Mouse (Mus musculus) midbrain, embryonic 15.5 days (tissue): ENCODE results near the gene Nat10. TPM values are rescaled to one million over a fixed set of nuclear protein-coding genes. Genes with fewer than 3 reads are reported as not detected.

Experiments used
- ATAC-seq: fragments of 200-750 bp; cut with Nextera tagmentation; replicated peaks from 2 replicates; pipeline ENCODE4 v1.8.0; 2017; ENCODE audit warnings: moderate TSS enrichment
- H3K27ac ChIP-seq: fragments of 300-500 bp; sonication (generic); 2 replicates; pipeline ENCODE4 v1.5.1; 2015; ENCODE audit warnings: mild to moderate bottlenecking, inconsistent platforms
- H3K27me3 ChIP-seq: fragments of 300-500 bp; sonication (generic); replicated peaks from 2 replicates; pipeline ENCODE4 v1.6.1; 2015; ENCODE audit warnings: inconsistent platforms
- H3K36me3 ChIP-seq: fragments of 300-500 bp; sonication (generic); replicated peaks from 2 replicates; pipeline ENCODE4 v1.6.1; 2015; ENCODE audit warnings: inconsistent platforms
- H3K4me1 ChIP-seq: fragments of 300-500 bp; sonication (generic); 2 replicates; pipeline ENCODE4 v1.6.1; 2015; ENCODE audit warnings: inconsistent platforms
- H3K4me2 ChIP-seq: fragments of 300-500 bp; sonication (generic); 2 replicates; pipeline ENCODE4 v1.6.1; 2015; ENCODE audit warnings: inconsistent platforms, mild to moderate bottlenecking, moderate library complexity
- H3K4me3 ChIP-seq: fragments of 300-500 bp; sonication (generic); 2 replicates; pipeline ENCODE4 v1.5.1; 2015; ENCODE audit warnings: mild to moderate bottlenecking, inconsistent platforms
- H3K9ac ChIP-seq: fragments of 300-500 bp; sonication (generic); 2 replicates; pipeline ENCODE4 v1.6.1; 2015; ENCODE audit warnings: mild to moderate bottlenecking, inconsistent platforms
- H3K9me3 ChIP-seq: fragments of 300-500 bp; sonication (generic); 2 replicates; pipeline ENCODE4 v1.6.1; 2016; ENCODE audit warnings: inconsistent platforms
- WGBS: fragments of 180-500 bp; shearing (Covaris S2); methylation state at CpG from one replicate; pipeline ENCODE4 v1.1.7; 2015; ENCODE audit warnings: mixed read lengths; 5-methylcytosine and 5-hydroxymethylcytosine counted together
- polyA plus RNA-seq: library from polyadenylated mRNA; unstranded; fragments of >200 nt; fragmentation: Nextera tagmentation; extraction: Ambion mirVana; gene quantifications from 2 replicates; pipeline ENCODE4 v1.2.1, GENCODE M21; 2015

Gene Nat10
- polyA plus RNA-seq, 1 experiment from 2014 or later: 20.1 TPM

DNA sequence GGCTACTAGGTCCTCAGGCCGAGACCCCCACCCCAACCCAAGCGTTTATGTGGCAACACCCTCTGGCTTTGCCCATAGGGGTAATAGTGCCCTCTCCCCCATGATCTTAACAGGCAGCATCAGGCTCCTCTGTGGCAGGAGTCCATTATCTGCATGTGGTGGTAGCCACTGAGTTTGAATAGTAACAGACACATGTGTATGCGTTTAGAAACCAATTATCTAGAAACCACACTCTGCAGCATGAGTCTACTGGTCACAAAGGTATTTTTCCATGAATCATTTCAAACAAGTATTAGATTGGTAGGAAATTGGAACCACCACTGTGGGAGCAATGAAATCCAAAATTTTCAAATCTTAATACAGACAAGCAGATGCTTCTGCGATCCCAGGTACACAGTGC is 75.5 kb downstream of the Nat10 start:
- 84% methylated on average over 4 of the region's 4 CpGs for WGBS
- Histone ChIP-seq H3K4me3 (no peak overlapping the region), H3K27me3 (0 out of 2 replicates have a peak, but pooled peaks cover 2% of the 10 kb centered on the region), H3K4me1 (peaks cover 3% of the 10 kb centered on the region; the same call in 1 of the 2 replicates), H3K9ac (no peak overlapping the region), H3K9me3 (no peaks in the 10 kb centered on the region), H3K27ac (no peak overlapping the region), H3K36me3 (no peaks in the 10 kb centered on the region), H3K4me2 (no peak overlapping the region)
- ATAC-seq: no peak

DNA sequence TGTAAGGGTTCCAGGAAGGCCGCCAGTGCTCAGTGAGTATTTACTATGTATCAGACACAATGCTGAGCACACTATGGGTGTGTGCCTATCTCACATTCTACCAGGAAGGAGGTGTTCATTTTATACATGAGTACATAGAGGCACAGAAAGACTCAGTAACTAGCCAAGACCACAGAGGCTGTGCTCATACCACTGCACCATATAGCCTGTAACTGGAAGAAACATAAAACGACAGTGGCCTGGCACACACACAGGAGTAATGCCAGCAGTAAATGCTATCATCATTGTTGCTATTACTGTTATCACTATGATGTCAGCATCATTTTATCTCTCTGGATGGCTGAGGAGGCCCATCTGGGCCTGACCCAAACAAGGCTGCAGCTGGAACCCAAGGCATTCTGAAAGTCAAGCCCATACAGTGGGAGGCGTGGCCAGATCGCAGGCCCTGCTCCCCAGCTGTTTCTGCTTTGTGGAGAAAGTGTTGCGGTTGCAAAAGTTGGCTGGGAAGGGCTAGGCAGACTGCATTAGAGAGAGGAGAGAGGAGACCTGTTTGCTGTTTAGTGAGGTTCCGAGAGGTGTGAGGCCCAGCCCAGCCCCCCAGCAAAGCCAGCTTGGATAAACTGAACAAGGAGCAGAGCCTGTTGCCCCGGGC is 76.0 kb downstream of the Nat10 start:
- H3K9me3 ChIP-seq: no peaks in the 10 kb centered on the region
- ATAC-seq: no peak
- H3K27me3 ChIP-seq: 0 out of 2 replicates have a peak, but pooled peaks cover 2% of the 10 kb centered on the region
- H3K4me1 ChIP-seq: 0 out of 2 replicates have a peak, but pooled peaks cover 3% of the 10 kb centered on the region
- H3K36me3 ChIP-seq: no peaks in the 10 kb centered on the region
- H3K4me2 ChIP-seq: no peak overlapping the region
- H3K9ac ChIP-seq: no peak overlapping the region
- no peak overlapping the region for H3K4me3 ChIP-seq
- H3K27ac ChIP-seq: no peak overlapping the region
- WGBS: 70% methylated on average over 7 of the region's 7 CpGs

DNA sequence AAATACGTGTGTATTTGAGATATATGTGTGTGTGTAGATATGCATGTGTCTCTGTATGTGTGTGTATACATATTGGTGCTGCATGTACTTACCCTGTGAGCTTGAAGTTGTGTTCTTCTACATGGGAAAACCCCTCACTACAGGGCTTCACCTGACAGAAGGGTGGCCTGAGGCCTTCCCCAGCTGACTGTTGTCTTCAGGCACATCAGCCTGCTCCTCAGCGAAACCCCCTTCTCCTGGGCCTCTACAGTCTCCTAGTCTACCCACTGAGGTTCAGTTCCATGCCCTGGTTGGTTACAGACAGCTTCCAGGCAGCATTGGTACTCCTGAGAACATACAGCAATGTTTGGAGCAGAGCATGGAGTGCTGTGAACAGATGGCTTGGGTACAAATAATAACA is 76.6 kb downstream of the Nat10 start:
- H3K9me3 ChIP-seq: no peaks in the 10 kb centered on the region
- no peak for ATAC-seq
- H3K27ac ChIP-seq: no peak overlapping the region
- WGBS: 98% methylated on average over 2 of the region's 2 CpGs
- H3K36me3 ChIP-seq: no peaks in the 10 kb centered on the region
- H3K9ac ChIP-seq: no peak overlapping the region
- 0 out of 2 replicates have a peak, but pooled peaks cover 2% of the 10 kb centered on the region for H3K27me3 ChIP-seq
- no peak overlapping the region for H3K4me2 ChIP-seq
- H3K4me1 ChIP-seq: 0 out of 2 replicates have a peak, but pooled peaks cover 3% of the 10 kb centered on the region
- H3K4me3 ChIP-seq: no peak overlapping the region

DNA sequence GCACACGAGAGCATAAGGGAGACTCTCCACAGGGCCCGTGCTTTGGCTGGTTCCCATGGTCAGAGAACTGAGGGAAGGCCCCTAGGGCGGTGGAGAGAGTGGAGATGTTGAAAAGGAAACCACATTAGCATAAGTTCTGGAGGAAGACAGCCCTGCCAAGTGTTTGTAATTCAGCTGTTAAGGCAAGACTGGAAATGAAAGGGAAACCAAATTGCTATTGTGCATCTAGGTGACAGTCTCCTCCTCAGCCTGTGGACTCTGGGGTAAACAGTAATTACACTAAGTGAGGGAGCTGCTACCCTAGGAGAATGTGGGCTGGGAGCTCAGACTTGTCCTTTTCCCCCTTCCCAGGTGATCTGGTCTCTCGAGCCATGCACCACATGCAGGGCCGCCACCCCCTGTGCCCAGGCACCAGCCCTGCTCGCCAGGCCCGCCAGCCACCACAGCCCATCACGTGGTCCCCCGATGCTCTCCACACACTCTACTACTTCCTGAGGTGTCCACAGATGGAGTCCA is 78.1 kb downstream of the Nat10 start:
- WGBS: 74% methylated on average over 9 of the region's 9 CpGs
- H3K4me2 ChIP-seq: no peak overlapping the region
- ATAC-seq: no peak; the same call in 1 of the 2 replicates
- H3K27ac ChIP-seq: no peak overlapping the region
- 0 out of 2 replicates have a peak, but pooled peaks cover 3% of the 10 kb centered on the region for H3K4me1 ChIP-seq
- 0 out of 2 replicates have a peak, but pooled peaks cover 2% of the 10 kb centered on the region for H3K27me3 ChIP-seq
- H3K9ac ChIP-seq: no peak overlapping the region
- no peaks in the 10 kb centered on the region for H3K36me3 ChIP-seq
- no peak overlapping the region for H3K4me3 ChIP-seq
- H3K9me3 ChIP-seq: no peaks in the 10 kb centered on the region

DNA sequence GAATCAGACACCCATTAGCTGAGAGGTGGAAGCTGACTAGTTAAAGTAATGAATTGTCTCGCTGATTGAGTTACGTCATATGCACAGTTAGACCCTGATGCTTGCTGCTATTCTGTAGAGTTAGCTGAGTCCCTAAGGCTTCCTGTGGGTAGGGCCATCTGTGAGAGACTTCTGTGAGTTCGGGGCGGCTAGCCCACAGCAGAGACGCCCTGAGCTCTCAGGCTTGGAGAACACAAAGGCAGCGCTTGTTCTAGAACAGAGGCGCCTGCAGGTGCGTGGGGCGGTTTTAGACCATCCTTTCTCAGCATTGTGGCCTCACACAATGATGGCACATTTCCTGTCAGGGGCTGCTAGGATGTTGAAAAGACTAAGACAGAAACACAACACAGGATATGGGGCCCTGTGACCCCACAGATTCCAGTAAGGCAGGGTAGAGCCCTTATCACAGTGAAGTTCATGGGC is 78.8 kb downstream of the Nat10 start:
- Histone ChIP-seq H3K36me3 (no peaks in the 10 kb centered on the region), H3K4me2 (no peak overlapping the region), H3K27ac (no peak overlapping the region), H3K4me3 (no peak overlapping the region), H3K4me1 (0 out of 2 replicates have a peak, but pooled peaks cover 4% of the 10 kb centered on the region), H3K9ac (no peak overlapping the region), H3K9me3 (no peaks in the 10 kb centered on the region), H3K27me3 (0 out of 2 replicates have a peak, but pooled peaks cover 2% of the 10 kb centered on the region)
- ATAC-seq: no peak
- WGBS: 72% methylated on average over 9 of the region's 9 CpGs

DNA sequence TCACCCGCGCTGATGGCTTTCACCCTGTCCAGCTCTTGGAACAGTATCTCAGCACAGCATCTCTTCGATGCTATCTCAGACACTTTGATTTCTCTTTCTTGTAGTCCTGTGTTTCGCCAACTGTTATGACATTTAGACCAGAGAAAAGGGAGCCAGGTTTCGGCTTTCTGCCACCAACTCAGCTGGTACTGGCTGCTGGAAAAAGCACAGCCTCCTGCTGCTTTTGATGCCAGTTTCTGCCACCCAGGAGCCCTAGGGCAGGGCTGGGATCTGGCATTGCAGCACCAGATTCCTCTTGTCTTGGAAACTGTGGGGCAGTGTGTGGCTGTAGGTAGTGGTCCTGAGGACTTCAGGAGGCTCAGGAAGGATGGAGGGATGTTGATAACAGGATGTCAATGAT is 79.9 kb downstream of the Nat10 start:
- ATAC-seq: no peak
- 83% methylated on average over 5 of the region's 5 CpGs for WGBS
- H3K36me3 ChIP-seq: no peaks in the 10 kb centered on the region

DNA sequence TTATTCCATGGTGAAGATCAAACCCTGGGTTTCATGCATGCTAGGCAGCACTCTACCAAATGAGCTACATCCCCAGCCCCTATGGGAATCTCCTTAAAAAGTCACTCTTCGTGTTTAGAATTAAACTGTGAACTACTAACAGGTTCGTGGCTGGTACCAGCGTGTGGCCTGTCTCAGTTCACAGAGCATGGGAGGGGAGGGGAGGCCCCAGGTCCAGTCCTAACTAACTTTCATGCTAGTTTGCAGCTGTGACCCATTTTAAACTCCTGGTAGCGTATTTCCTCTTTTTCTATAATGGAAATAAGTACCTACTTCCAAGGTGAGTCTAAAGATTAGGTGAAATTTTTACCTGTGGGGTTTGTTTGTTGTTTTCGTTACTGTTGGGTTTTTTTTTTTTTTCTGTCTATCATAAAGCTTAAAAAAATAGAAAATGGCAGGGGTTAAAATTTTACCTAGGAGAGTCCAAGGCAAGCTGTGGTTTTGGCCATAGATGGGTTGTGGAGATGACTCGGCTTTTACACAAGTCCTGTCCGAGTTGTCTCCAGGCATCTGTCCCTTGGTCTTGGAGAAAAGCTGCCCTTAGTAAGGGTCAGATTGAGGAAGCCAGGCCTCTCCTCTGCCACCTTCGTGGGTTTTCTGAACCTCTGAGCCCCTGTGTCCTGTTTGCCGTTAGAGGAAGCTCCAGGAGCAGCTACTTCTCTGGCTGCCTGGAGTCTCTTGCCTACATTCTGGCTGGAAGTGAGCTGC is 80.5 kb downstream of the Nat10 start:
- H3K9me3 ChIP-seq: no peaks in the 10 kb centered on the region
- no peak for ATAC-seq
- no peaks in the 10 kb centered on the region for H3K36me3 ChIP-seq
- no peak overlapping the region for H3K4me2 ChIP-seq
- H3K4me1 ChIP-seq: 0 out of 2 replicates have a peak, but pooled peaks cover 7% of the 10 kb centered on the region
- H3K27me3 ChIP-seq: no peaks in the 10 kb centered on the region
- no peak overlapping the region for H3K27ac ChIP-seq
- WGBS: 76% methylated on average over 9 of the region's 9 CpGs
- H3K4me3 ChIP-seq: no peak overlapping the region
- no peak overlapping the region for H3K9ac ChIP-seq

More for the DNA sequence above, 79.9 kb downstream of the Nat10 start:
- Histone ChIP-seq H3K27ac (no peak overlapping the region), H3K4me3 (no peak overlapping the region), H3K9me3 (no peaks in the 10 kb centered on the region), H3K27me3 (0 out of 2 replicates have a peak, but pooled peaks cover 2% of the 10 kb centered on the region), H3K4me2 (no peak overlapping the region), H3K9ac (no peak overlapping the region), H3K4me1 (0 out of 2 replicates have a peak, but pooled peaks cover 7% of the 10 kb centered on the region)

DNA sequence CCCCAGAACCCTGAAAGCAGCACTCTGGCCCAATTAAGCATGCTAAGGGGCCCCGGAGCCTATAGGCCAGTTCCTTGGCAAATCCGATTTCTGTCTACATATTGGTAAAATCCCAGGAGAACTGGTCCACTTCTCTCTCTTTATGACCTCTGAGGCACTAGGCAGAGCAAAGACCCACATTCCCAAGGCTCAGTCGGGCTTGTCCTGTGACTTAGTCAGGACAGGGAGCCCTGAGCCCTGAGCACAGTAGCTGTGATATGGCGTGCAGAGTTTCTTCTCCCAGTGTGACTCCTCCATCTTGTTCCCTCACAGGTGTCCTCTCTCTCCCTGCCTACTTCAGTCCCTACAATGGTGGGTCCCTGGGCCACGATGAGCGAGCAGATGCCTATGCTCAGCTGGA is 82.6 kb downstream of the Nat10 start:
- no peak overlapping the region for H3K9ac ChIP-seq
- no peaks in the 10 kb centered on the region for H3K27me3 ChIP-seq
- H3K36me3 ChIP-seq: no peaks in the 10 kb centered on the region
- H3K4me3 ChIP-seq: no peak overlapping the region
- 87% methylated on average over 6 of the region's 6 CpGs for WGBS
- H3K27ac ChIP-seq: no peak overlapping the region
- H3K4me1 ChIP-seq: 0 out of 2 replicates have a peak, but pooled peaks cover 7% of the 10 kb centered on the region
- H3K4me2 ChIP-seq: no peak overlapping the region
- ATAC-seq: no peak
- H3K9me3 ChIP-seq: no peaks in the 10 kb centered on the region

DNA sequence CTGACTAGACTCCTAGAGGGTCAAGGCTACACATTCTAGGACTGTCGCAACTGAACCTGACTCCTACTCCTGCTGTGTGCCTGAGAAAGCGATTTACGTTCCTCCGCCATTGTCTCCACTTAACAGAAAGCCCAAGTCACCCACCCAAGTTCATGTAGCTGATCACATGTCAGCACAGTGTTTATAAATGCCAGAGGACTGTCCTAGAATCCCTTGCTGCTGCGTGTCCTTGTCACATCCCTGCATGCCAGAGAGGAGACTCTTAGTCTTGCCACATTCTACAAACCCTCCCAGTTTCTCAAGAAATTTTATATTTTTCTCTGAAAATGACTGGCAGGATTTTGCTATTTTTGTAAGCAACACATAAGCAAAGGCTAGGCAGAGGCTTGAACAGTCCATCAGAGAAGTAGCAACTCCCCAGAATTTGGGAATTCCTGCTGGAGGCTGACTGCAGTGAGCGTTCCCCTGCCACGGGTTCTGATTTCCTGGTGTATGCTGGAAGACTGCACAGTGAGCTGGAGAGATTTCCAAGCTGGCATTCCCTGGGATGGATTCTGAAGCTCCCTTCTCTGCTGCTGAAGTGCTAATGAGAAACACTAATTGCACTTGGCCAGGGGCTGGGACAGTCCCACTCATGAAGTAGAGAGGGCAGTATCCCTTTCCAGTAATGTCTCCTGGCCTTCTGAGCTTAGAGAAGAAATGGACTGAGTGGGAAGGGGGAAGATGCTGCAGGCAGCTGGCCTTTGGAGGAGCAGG is 83.3 kb downstream of the Nat10 start:
- Histone ChIP-seq H3K9ac (no peak overlapping the region), H3K27me3 (no peaks in the 10 kb centered on the region), H3K4me1 (0 out of 2 replicates have a peak, but pooled peaks cover 7% of the 10 kb centered on the region), H3K9me3 (no peaks in the 10 kb centered on the region), H3K36me3 (no peaks in the 10 kb centered on the region), H3K27ac (no peak overlapping the region), H3K4me3 (no peak overlapping the region), H3K4me2 (no peak overlapping the region)
- no peak for ATAC-seq
- WGBS: 78% methylated on average over 7 of the region's 7 CpGs

DNA sequence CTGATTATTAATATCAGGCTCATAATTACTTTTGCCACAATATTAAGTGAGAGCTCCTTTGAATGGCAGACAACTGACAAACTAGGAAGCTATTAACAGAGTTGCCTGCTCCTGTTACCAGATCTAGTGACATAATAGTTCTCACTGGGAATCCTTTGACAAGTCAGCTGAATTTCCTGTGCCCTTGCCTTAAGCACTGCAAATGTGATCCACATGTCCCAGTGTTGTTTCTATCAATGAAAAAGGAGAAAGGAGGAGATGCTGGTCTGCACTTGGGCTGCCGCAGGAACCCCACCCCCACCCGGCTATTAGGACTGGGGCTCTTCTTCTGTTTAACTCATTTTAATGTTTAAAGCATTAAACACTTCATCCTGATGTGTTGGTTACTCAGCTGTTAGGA is 84.3 kb downstream of the Nat10 start:
- no peaks in the 10 kb centered on the region for H3K9me3 ChIP-seq
- no peak overlapping the region for H3K27ac ChIP-seq
- H3K27me3 ChIP-seq: no peaks in the 10 kb centered on the region
- no peak for ATAC-seq
- no peaks in the 10 kb centered on the region for H3K36me3 ChIP-seq
- H3K4me3 ChIP-seq: no peak overlapping the region
- 74% methylated on average over 2 of the region's 2 CpGs for WGBS
- 0 out of 2 replicates have a peak, but pooled peaks cover 7% of the 10 kb centered on the region for H3K4me1 ChIP-seq
- no peak overlapping the region for H3K9ac ChIP-seq
- no peak overlapping the region for H3K4me2 ChIP-seq

DNA sequence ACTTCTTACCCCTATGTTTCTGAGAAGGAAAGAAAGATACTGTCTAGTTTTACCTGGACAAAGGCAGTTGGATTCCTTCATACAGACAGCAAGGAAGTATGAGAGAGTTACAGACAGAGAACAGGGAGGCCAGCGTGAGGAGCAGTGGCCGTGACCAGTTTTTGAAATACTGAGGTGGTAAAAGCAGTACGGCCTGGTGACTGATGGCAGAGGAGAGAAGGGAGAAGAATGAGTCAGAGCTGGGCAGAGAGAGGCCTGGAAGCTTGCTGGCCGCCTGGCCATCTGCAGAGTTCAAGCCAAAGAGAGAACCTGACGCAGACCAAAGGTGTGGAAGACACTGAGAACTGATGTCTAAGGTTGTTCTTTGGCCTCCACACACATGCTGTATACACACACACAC is 85.7 kb downstream of the Nat10 start:
- ATAC-seq: no peak
- Histone ChIP-seq H3K9me3 (no peaks in the 10 kb centered on the region), H3K4me2 (no peak overlapping the region), H3K27ac (no peak overlapping the region), H3K4me3 (no peak overlapping the region), H3K9ac (no peak overlapping the region), H3K4me1 (0 out of 2 replicates have a peak, but pooled peaks cover 7% of the 10 kb centered on the region), H3K27me3 (no peaks in the 10 kb centered on the region), H3K36me3 (no peaks in the 10 kb centered on the region)
- WGBS: 92% methylated on average over 5 of the region's 5 CpGs

DNA sequence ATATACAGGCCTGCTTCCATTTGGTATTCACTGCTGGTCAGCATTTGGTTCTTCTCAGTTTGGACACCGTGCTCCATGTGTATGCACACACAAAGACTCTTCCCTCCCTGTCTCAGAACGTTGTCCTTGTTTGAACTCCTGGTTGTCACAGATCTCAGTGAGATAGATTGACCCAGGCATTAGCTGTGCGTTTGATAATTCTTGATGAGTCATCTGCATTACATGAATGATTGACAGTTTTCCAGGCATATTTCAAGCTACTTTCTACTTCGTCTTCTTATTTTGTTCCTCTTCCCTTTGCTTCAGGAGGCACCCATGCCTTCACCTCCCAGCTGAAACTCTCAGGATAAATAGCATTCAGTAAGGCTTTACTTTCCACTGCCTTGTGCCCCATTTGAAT is 87.5 kb downstream of the Nat10 start:
- Histone ChIP-seq H3K4me1 (peaks cover 18% of the 10 kb centered on the region; the same call in 1 of the 2 replicates), H3K27me3 (no peaks in the 10 kb centered on the region), H3K9ac (no peak overlapping the region), H3K27ac (no peak overlapping the region), H3K4me2 (no peak overlapping the region), H3K4me3 (no peak overlapping the region), H3K9me3 (no peaks in the 10 kb centered on the region), H3K36me3 (no peaks in the 10 kb centered on the region)
- ATAC-seq: no peak
- WGBS: 83% methylated on average over 4 of the region's 4 CpGs
